In the genomic region with DNA sequence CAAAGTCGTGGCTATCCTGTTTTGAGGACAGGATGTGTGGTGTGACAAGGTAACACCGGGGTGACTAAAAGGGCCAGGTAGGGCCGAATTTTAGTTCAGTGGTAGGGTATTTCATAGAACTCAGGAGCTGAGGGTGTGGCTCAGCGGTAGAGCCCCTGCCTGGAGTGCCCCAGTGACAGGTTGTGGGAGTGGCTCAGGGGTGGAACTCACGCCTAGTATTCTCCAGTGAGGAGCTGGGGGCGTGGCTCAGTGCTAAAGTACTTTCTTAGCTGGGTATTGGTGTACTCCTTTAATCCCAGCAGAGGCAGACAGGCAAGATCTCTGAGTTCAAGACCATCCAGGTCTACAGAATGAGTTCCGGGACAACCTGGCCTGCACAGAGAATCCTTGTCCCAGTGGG, we compare ENCODE assay signal across 24 mouse cellular contexts. TPM values are rescaled to one million over a fixed set of nuclear protein-coding genes. Genes with fewer than 3 reads are reported as not detected.
DNase-seq lines count a peak whose midpoint lies in the region; ATAC-seq and TF ChIP-seq lines count a peak whose summit lies in the region.
"Had no signal": no experiment of that assay in that cellular context is flagged by ENCODE, and none has a peak within 500 bp of the region (broad histone marks: within the 10 kb centered on the region; RNA-seq: fewer than 3 reads in every experiment).

No protein-coding gene starts in this region.

- no peak overlapping the region for H3K4me2 ChIP-seq in intestine, embryonic 14.5 days (ENCODE audit: low read length)
- no peak overlapping the region for H3K4me2 ChIP-seq in intestine, postnatal 0 days (replicated peaks; ENCODE audit: low read depth)
- no peak overlapping the region for H3K4me2 ChIP-seq in forebrain, embryonic 11.5 days (ENCODE audit: low read depth, low read length, severe bottlenecking)
- H3K4me2 ChIP-seq: embryonic facial prominence, embryonic 13.5 days; midbrain, embryonic 15.5 days had no signal

- in situ Hi-C loops in ES-E14 (cut with MboI; ENCODE audit: low sequenced_read_pairs in 2 of 2, unreplicated experiment in 2 of 2) = loop anchor here in 1 of 2 experiments (25.0 kb wide), 1 partner anchor 411 kb away; a partner anchor contains a TSS

- no peak overlapping the region for H3K9ac ChIP-seq in intestine, embryonic 14.5 days (ENCODE audit: low read length)
- no peak overlapping the region for H3K9ac ChIP-seq in intestine, postnatal 0 days (ENCODE audit: low read depth, low read length)
- H3K9ac ChIP-seq in ES-E14 (ENCODE audit: insufficient read depth, low read depth, low read length, poor library complexity, severe bottlenecking) = no peak overlapping the region
- H3K9ac ChIP-seq in forebrain, embryonic 11.5 days (ENCODE audit: low read length) = no peak overlapping the region
- H3K9ac ChIP-seq: embryonic facial prominence, embryonic 13.5 days; midbrain, embryonic 15.5 days had no signal

- H3K27me3 ChIP-seq in intestine, embryonic 14.5 days (replicated peaks; ENCODE audit: control insufficient read depth, insufficient read depth, low read length) = no peaks in the 10 kb centered on the region
- H3K27me3 ChIP-seq in intestine, postnatal 0 days (replicated peaks; ENCODE audit: control insufficient read depth, insufficient read depth, low read length) = no peaks in the 10 kb centered on the region
- H3K27me3 ChIP-seq in forebrain, embryonic 11.5 days (ENCODE audit: control insufficient read depth, insufficient read depth, low read length) = no peaks in the 10 kb centered on the region
- H3K27me3 ChIP-seq: embryonic facial prominence, embryonic 13.5 days; midbrain, embryonic 15.5 days had no signal

- no peak for TF ChIP-seq CTCF in intestine, postnatal 0 days (IDR thresholded peaks at IDR 0.05; ENCODE audit: low read depth)

- 56% methylated on average over 7 of the region's 7 CpGs for WGBS in intestine, embryonic 14.5 days
- WGBS in intestine, postnatal 0 days = 53% methylated on average over 7 of the region's 7 CpGs
- 68% methylated on average over 7 of the region's 7 CpGs for WGBS in forebrain, embryonic 11.5 days

- intact Hi-C loops in left cerebral cortex, postnatal 14 days (cut with DNase I) = no loop called here

- H3K36me3 ChIP-seq in intestine, embryonic 14.5 days (ENCODE audit: control insufficient read depth, insufficient read depth, low read length) = peaks cover 79% of the 10 kb centered on the region
- peaks cover 12% of the 10 kb centered on the region; the same call in 1 of the 2 replicates for H3K36me3 ChIP-seq in intestine, postnatal 0 days (ENCODE audit: control insufficient read depth, insufficient read depth)
- peaks cover 33% of the 10 kb centered on the region; the same call in 1 of the 2 replicates for H3K36me3 ChIP-seq in ES-E14 (ENCODE audit: control insufficient read depth, insufficient read depth, low read length, poor library complexity, severe bottlenecking)
- peaks cover 13% of the 10 kb centered on the region for H3K36me3 ChIP-seq in forebrain, embryonic 11.5 days (ENCODE audit: control insufficient read depth, insufficient read depth, low read length)

- H3K4me1 ChIP-seq in intestine, embryonic 14.5 days (replicated peaks; ENCODE audit: control insufficient read depth, insufficient read depth, low read length) = no peaks in the 10 kb centered on the region
- no peaks in the 10 kb centered on the region for H3K4me1 ChIP-seq in intestine, postnatal 0 days (replicated peaks; ENCODE audit: control insufficient read depth, insufficient read depth, low read length)
- H3K4me1 ChIP-seq in ES-E14 (ENCODE audit: control insufficient read depth in 2 of 2, insufficient read depth in 2 of 2, low read length in 2 of 2, poor library complexity in 1 of 2) = peaks cover 0 to 12% of the 10 kb centered on the region in 2 experiments; a peak in 2 of 4 replicates
- no peaks in the 10 kb centered on the region for H3K4me1 ChIP-seq in forebrain, embryonic 11.5 days (replicated peaks; ENCODE audit: control insufficient read depth, insufficient read depth, low read length)
- H3K4me1 ChIP-seq: embryonic facial prominence, embryonic 13.5 days; midbrain, embryonic 15.5 days had no signal

- 0 out of 2 replicates have a peak, but pooled peaks have one; percentile 21 for ATAC-seq in intestine, embryonic 14.5 days (replicated peaks; ENCODE audit: low FRiP score, low TSS enrichment, low read depth)
- no peak for ATAC-seq in intestine, postnatal 0 days
- ATAC-seq in megakaryocyte progenitor cell, adult 5-6 weeks (replicated peaks; ENCODE audit: poor library complexity) = peak; percentile 65
- no peak for ATAC-seq in forebrain, embryonic 11.5 days (replicated peaks; ENCODE audit: low FRiP score)
- ATAC-seq: hindbrain, postnatal 0 days; midbrain, embryonic 15.5 days had no signal

- H3K9me3 ChIP-seq in intestine, embryonic 14.5 days (ENCODE audit: control insufficient read depth, low read length) = 0 out of 2 replicates have a peak, but pooled peaks cover 2% of the 10 kb centered on the region
- H3K9me3 ChIP-seq in intestine, postnatal 0 days (ENCODE audit: control insufficient read depth) = no peaks in the 10 kb centered on the region
- H3K9me3 ChIP-seq in ES-E14 (ENCODE audit: control insufficient read depth, insufficient read depth, low read depth, low read length) = no peaks in the 10 kb centered on the region
- no peaks in the 10 kb centered on the region for H3K9me3 ChIP-seq in forebrain, embryonic 11.5 days (ENCODE audit: control insufficient read depth, low read length)
- H3K9me3 ChIP-seq: embryonic facial prominence, embryonic 13.5 days; heart, embryonic 10.5 days; midbrain, embryonic 15.5 days had no signal

- no peak overlapping the region for H3K27ac ChIP-seq in intestine, embryonic 14.5 days (ENCODE audit: low read depth)
- no peak overlapping the region for H3K27ac ChIP-seq in intestine, postnatal 0 days (ENCODE audit: low read depth, low read length)
- H3K27ac ChIP-seq in ES-E14 (ENCODE audit: insufficient read depth, low read depth, low read length, poor library complexity, severe bottlenecking) = no peak overlapping the region
- H3K27ac ChIP-seq in forebrain, embryonic 11.5 days (ENCODE audit: low read depth, low read length) = no peak overlapping the region
- H3K27ac ChIP-seq: embryonic facial prominence, embryonic 13.5 days; forebrain, embryonic 10.5 days; heart, embryonic 10.5 days; hindbrain, postnatal 0 days; macrophage; midbrain, embryonic 15.5 days had no signal

- H3K4me3 ChIP-seq in intestine, embryonic 14.5 days (ENCODE audit: low read depth, low read length) = no peak overlapping the region
- no peak overlapping the region for H3K4me3 ChIP-seq in intestine, postnatal 0 days (ENCODE audit: low read depth, low read length)
- H3K4me3 ChIP-seq in ES-E14 (ENCODE audit: insufficient read depth in 1 of 2, low read depth in 1 of 2, low read length in 2 of 2, poor library complexity in 1 of 2, severe bottlenecking in 1 of 2) = no peak overlapping the region
- H3K4me3 ChIP-seq in forebrain, embryonic 11.5 days (ENCODE audit: low read depth, low read length) = no peak overlapping the region
- H3K4me3 ChIP-seq: embryonic facial prominence, embryonic 13.5 days; forebrain, embryonic 10.5 days; heart, embryonic 10.5 days; midbrain, embryonic 15.5 days had no signal

- no peak for DNase-seq in intestine, embryonic 14.5 days (ENCODE audit: low spot score)
- DNase-seq in ES-E14 (ENCODE audit: low read depth, low spot score) = peak; percentile 56
- DNase-seq in induced T-regulatory cell, adult 2 months (ENCODE audit: low read depth) = peak; percentile 40
- DNase-seq in left cerebral cortex, postnatal 14 days (ENCODE audit: low spot score in 2 of 2) = no peak
- DNase-seq in ovary, postnatal 10 days (ENCODE audit: low spot score) = no peak
- DNase-seq in forebrain, embryonic 11.5 days (ENCODE audit: low spot score) = no peak
- DNase-seq: adrenal gland, postnatal 36 days; cerebellum, postnatal 36 days; gastrocnemius, postnatal 36 days; heart, postnatal 36 days; kidney, postnatal 14 days; layer of hippocampus, adult 9-11 months; left cerebral cortex, postnatal 4 days; lung, adult 2 months; right cerebral cortex, postnatal 25 days; thymus, adult 2 months had no signal

TF ChIP-seq in ES-E14, 5 proteins besides CTCF, POLR2A, EP300 and RAD21:
- no peak for TF ChIP-seq ZC3H11A (IDR thresholded peaks at IDR 0.05; ENCODE audit: borderline replicate concordance, low read depth, low read length)
- no peak for TF ChIP-seq CHD2 (IDR thresholded peaks at IDR 0.05; ENCODE audit: low read depth, low read length)
- TF ChIP-seq MAFK (IDR thresholded peaks at IDR 0.05; ENCODE audit: insufficient read depth, low read depth, low read length) = no peak
- no peak for TF ChIP-seq ZNF384 (IDR thresholded peaks at IDR 0.05; ENCODE audit: low read depth, low read length)
- no peak for TF ChIP-seq HCFC1 (IDR thresholded peaks at IDR 0.05; ENCODE audit: borderline replicate concordance, insufficient read depth, low read length)

RNA-seq across cellular contexts. Expression of a gene that starts 17.8 kb away (rescaled TPM):
- 9.2 and 11.0 TPM in 2 replicates for polyA plus RNA-seq in intestine, embryonic 14.5 days (2014; fragmentation: Nextera tagmentation; extraction: Ambion mirVana)
- 6.6 and 7.5 TPM in 2 replicates for polyA plus RNA-seq in intestine, postnatal 0 days (2015; fragmentation: Nextera tagmentation; extraction: Ambion mirVana)
- total RNA-seq in ES-E14 (2012; rRNA removed) = 11.9 and 14.1 TPM in 2 replicates
- 0.37 and 1.3 TPM in 2 replicates for total RNA-seq in megakaryocyte progenitor cell, adult 5-6 weeks (2015)
- total RNA-seq in megakaryocyte progenitor cell, adult 5-6 weeks (2017) = 0.57 and 0.83 TPM in 2 replicates
- total RNA-seq in left cerebral cortex, postnatal 14 days (2021) = 100 to 1,000 TPM; 134 to 139 TPM
- 19.1 and 20.1 TPM in 2 replicates for polyA plus RNA-seq in forebrain, embryonic 11.5 days (2014; fragmentation: Nextera tagmentation; extraction: Ambion mirVana)

RNA-seq across cellular contexts. Expression of a gene that starts 43.2 kb away (rescaled TPM):
- 16.7 and 18.0 TPM in 2 replicates for polyA plus RNA-seq in intestine, embryonic 14.5 days (2014; fragmentation: Nextera tagmentation; extraction: Ambion mirVana)
- polyA plus RNA-seq in intestine, postnatal 0 days (2015; fragmentation: Nextera tagmentation; extraction: Ambion mirVana) = 16.8 and 18.7 TPM in 2 replicates
- total RNA-seq in ES-E14 (2012; rRNA removed) = 12.8 and 18.3 TPM in 2 replicates
- total RNA-seq in megakaryocyte progenitor cell, adult 5-6 weeks (2015) = 8.4 and 11.8 TPM in 2 replicates
- total RNA-seq in megakaryocyte progenitor cell, adult 5-6 weeks (2017) = 10.9 and 14.8 TPM in 2 replicates
- 10 to 100 TPM; 31.2 to 34.8 TPM for total RNA-seq in left cerebral cortex, postnatal 14 days (2021)
- 15.1 and 18.1 TPM in 2 replicates for polyA plus RNA-seq in forebrain, embryonic 11.5 days (2014; fragmentation: Nextera tagmentation; extraction: Ambion mirVana)

RNA-seq across cellular contexts. Expression of a gene that starts 47.6 kb away (rescaled TPM):
- 8.9 and 9.3 TPM in 2 replicates for polyA plus RNA-seq in intestine, embryonic 14.5 days (2014; fragmentation: Nextera tagmentation; extraction: Ambion mirVana)
- 8.6 and 9.0 TPM in 2 replicates for polyA plus RNA-seq in intestine, postnatal 0 days (2015; fragmentation: Nextera tagmentation; extraction: Ambion mirVana)
- 10.5 and 12.6 TPM in 2 replicates for total RNA-seq in ES-E14 (2012; rRNA removed)
- total RNA-seq in megakaryocyte progenitor cell, adult 5-6 weeks (2015) = 1.7 and 1.9 TPM in 2 replicates
- 2.5 and 2.7 TPM in 2 replicates for total RNA-seq in megakaryocyte progenitor cell, adult 5-6 weeks (2017)
- total RNA-seq in left cerebral cortex, postnatal 14 days (2021) = 1 to 10 TPM; 7.3 to 8.0 TPM
- 6.6 and 8.1 TPM in 2 replicates for polyA plus RNA-seq in forebrain, embryonic 11.5 days (2014; fragmentation: Nextera tagmentation; extraction: Ambion mirVana)

Comparison
In these comparisons a context has a peak if more than half of its experiments do, and no peak if none do; other contexts are left out.
1. ATAC-seq: peak in intestine, embryonic 14.5 days (single experiment) and megakaryocyte progenitor cell, adult 5-6 weeks (single experiment); none in intestine, postnatal 0 days (single experiment) and forebrain, embryonic 11.5 days (single experiment).
2. DNase-seq: peak in ES-E14 (single experiment) and induced T-regulatory cell, adult 2 months (single experiment); none in intestine, embryonic 14.5 days (single experiment), left cerebral cortex, postnatal 14 days (0 of 2), ovary, postnatal 10 days (single experiment) and forebrain, embryonic 11.5 days (single experiment).